Mouse (Mus musculus) CH12.LX (cell line): ENCODE data around the gene Dcst2. TPM values are rescaled to one million over a fixed set of nuclear protein-coding genes. Genes with fewer than 3 reads are reported as not detected.

ENCODE experiments used
- DNase-seq: peaks from one replicate; pipeline ENCODE4 v3.0.0-alpha.2; 2013; ENCODE audit errors: extremely low read depth
- H3K27ac ChIP-seq: 2 replicates; pipeline ENCODE4 v1.5.1; 2012; ENCODE audit warnings: low read depth, mild to moderate bottlenecking, control low read depth, moderate library complexity; ENCODE audit not compliant: insufficient read depth
- H3K27me3 ChIP-seq: replicated peaks from 2 replicates; pipeline ENCODE3; 2012; ENCODE audit warnings: inconsistent platforms
- H3K36me3 ChIP-seq, 2 experiments: replicated peaks in 1 of 2; 2 replicates each; pipeline versions ENCODE3 to v1.6.1; 2012; ENCODE audit warnings: inconsistent platforms in 1 of 2, low read length in 1 of 2, mild to moderate bottlenecking in 1 of 2, mixed read lengths in 1 of 2, moderate library complexity in 1 of 2; ENCODE audit not compliant: control insufficient read depth in 1 of 2, insufficient read depth in 1 of 2
- H3K4me1 ChIP-seq, 2 experiments: 2 replicates each; pipeline ENCODE4 v1.6.1; 2012; ENCODE audit warnings: inconsistent platforms in 1 of 2, moderate library complexity in 1 of 2; ENCODE audit not compliant: insufficient read depth in 2 of 2, control insufficient read depth in 1 of 2
- H3K4me2 ChIP-seq: 2 replicates; pipeline ENCODE4 v1.6.1; 2012; ENCODE audit warnings: low read depth, mild to moderate bottlenecking, control low read depth; ENCODE audit not compliant: poor library complexity, insufficient read depth, severe bottlenecking
- H3K4me3 ChIP-seq, 3 experiments: fragments of 150-350 bp in 1 of 3; sonication (generic) in 1 of 3; replicated peaks in 1 of 3; 2 replicates each; pipeline versions ENCODE3 to v1.5.1; 2011 to 2012; ENCODE audit warnings: low read depth in 2 of 3, low read length in 2 of 3, mild to moderate bottlenecking in 2 of 3, moderate library complexity in 2 of 3, control low read depth in 1 of 3, improper control_type of control experiment in 1 of 3, inconsistent platforms in 1 of 3, mixed read lengths in 1 of 3; ENCODE audit not compliant: poor library complexity in 1 of 3
- H3K79me2 ChIP-seq: replicated peaks from 2 replicates; pipeline ENCODE4 v1.6.1; 2012; ENCODE audit warnings: mild to moderate bottlenecking, moderate library complexity; ENCODE audit not compliant: control insufficient read depth, poor library complexity, insufficient read depth, severe bottlenecking; ENCODE audit errors: extremely low read depth
- H3K9ac ChIP-seq: 2 replicates; pipeline ENCODE4 v1.6.1; 2012; ENCODE audit warnings: low read depth, mild to moderate bottlenecking, control low read depth, moderate library complexity; ENCODE audit not compliant: insufficient read depth
- H3K9me3 ChIP-seq: replicated peaks from 2 replicates; pipeline ENCODE3; 2012; ENCODE audit warnings: low read length, inconsistent platforms, mixed read lengths
- BHLHE40 ChIP-seq: IDR thresholded peaks from 2 replicates; pipeline ENCODE4 v1.6.1; 2011; ENCODE audit warnings: mild to moderate bottlenecking, low read depth, low read length, improper control_type of control experiment
- CHD1 ChIP-seq: IDR thresholded peaks from 2 replicates; pipeline ENCODE4 v1.6.1; 2012; ENCODE audit warnings: low read depth, low read length, improper control_type of control experiment, inconsistent platforms
- CTCF ChIP-seq, 2 experiments: IDR thresholded peaks in 1 of 2; conservative IDR thresholded peaks in 1 of 2; 2 replicates each; pipeline ENCODE4 v1.5.1; 2011 to 2012; ENCODE audit warnings: low read depth in 2 of 2, low read length in 2 of 2, improper control_type of control experiment in 1 of 2, inconsistent platforms in 1 of 2, mild to moderate bottlenecking in 1 of 2, moderate library complexity in 1 of 2
- EP300 ChIP-seq: IDR thresholded peaks from 2 replicates; pipeline ENCODE4 v1.6.1; 2011; ENCODE audit warnings: low read length, improper control_type of control experiment
- ETS1 ChIP-seq: conservative IDR thresholded peaks from 2 replicates; pipeline ENCODE4 v1.6.1; 2012; ENCODE audit warnings: low read depth, mild to moderate bottlenecking, inconsistent platforms, low read length, improper control_type of control experiment, moderate library complexity
- HCFC1 ChIP-seq: IDR thresholded peaks from 2 replicates; pipeline ENCODE4 v1.6.1; 2012; ENCODE audit warnings: low read depth, mild to moderate bottlenecking, inconsistent platforms, low read length, improper control_type of control experiment
- IRF4 ChIP-seq: IDR thresholded peaks from 2 replicates; pipeline ENCODE4 v1.6.1; 2014; ENCODE audit warnings: low read depth, mild to moderate bottlenecking, inconsistent platforms, low read length, improper control_type of control experiment
- JUN ChIP-seq: IDR thresholded peaks from 2 replicates; pipeline ENCODE4 v1.6.1; 2011; ENCODE audit warnings: low read depth, mild to moderate bottlenecking, low read length, improper control_type of control experiment, moderate library complexity; ENCODE audit not compliant: insufficient read depth
- MAFK ChIP-seq: IDR thresholded peaks from 2 replicates; pipeline ENCODE4 v1.6.1; 2011; ENCODE audit warnings: low read length, improper control_type of control experiment; ENCODE audit not compliant: insufficient replicate concordance
- MAX ChIP-seq: IDR thresholded peaks from 2 replicates; pipeline ENCODE4 v1.6.1; 2011; ENCODE audit warnings: low read length, improper control_type of control experiment
- MYC ChIP-seq: IDR thresholded peaks from 2 replicates; pipeline ENCODE4 v1.6.1; 2011; ENCODE audit warnings: low read depth, mild to moderate bottlenecking, improper control_type of control experiment, low read length
- POLR2AphosphoS2 ChIP-seq: IDR thresholded peaks from 2 replicates; pipeline ENCODE4 v1.6.1; 2011; ENCODE audit warnings: low read depth, low read length, improper control_type of control experiment
- RAD21 ChIP-seq: IDR thresholded peaks from 2 replicates; pipeline ENCODE4 v1.6.1; 2011; ENCODE audit warnings: low read depth, mild to moderate bottlenecking, low read length, improper control_type of control experiment, moderate library complexity
- SIN3A ChIP-seq: IDR thresholded peaks from 2 replicates; pipeline ENCODE4 v1.6.1; 2012; ENCODE audit warnings: low read length, improper control_type of control experiment, inconsistent platforms
- TBP ChIP-seq: conservative IDR thresholded peaks from 2 replicates; pipeline ENCODE4 v1.6.1; 2011; ENCODE audit warnings: low read depth, low read length, improper control_type of control experiment
- TCF12 ChIP-seq: IDR thresholded peaks from 2 replicates; pipeline ENCODE4 v1.6.1; 2014; ENCODE audit warnings: low read depth, mild to moderate bottlenecking, inconsistent platforms, low read length, improper control_type of control experiment
- ZC3H11A ChIP-seq: IDR thresholded peaks from 2 replicates; pipeline ENCODE4 v1.6.1; 2012; ENCODE audit warnings: low read depth, mild to moderate bottlenecking, inconsistent platforms, low read length, improper control_type of control experiment
- ZKSCAN1 ChIP-seq: IDR thresholded peaks from 2 replicates; pipeline ENCODE4 v1.6.1; 2012; ENCODE audit warnings: low read depth, inconsistent platforms, low read length, improper control_type of control experiment, borderline replicate concordance
- ZNF384 ChIP-seq: IDR thresholded peaks from 2 replicates; pipeline ENCODE4 v1.6.1; 2012; ENCODE audit warnings: low read depth, low read length, improper control_type of control experiment, inconsistent platforms
- dilution Hi-C: fragments of 300-500 bp; cut with MboI; formaldehyde crosslinking; loops from 2 replicates; pipeline ENCODE4 v1.14.3; 2020; ENCODE audit warnings: low sequenced_read_pairs; ENCODE audit not compliant: extremely low pct_unique_long_range_greater_than_20kb, extremely low pct_ligation_motif_present
- in situ Hi-C: fragments of 300-500 bp; cut with MboI; formaldehyde crosslinking; loops from 3 replicates; pipeline ENCODE4 v1.14.3; 2019; ENCODE audit warnings: low sequenced_read_pairs, low pct_ligation_motif_present, low pct_unique_long_range_greater_than_20kb, mixed read lengths
- polyA plus RNA-seq: library from polyadenylated mRNA; unstranded; fragments of >175 nt; gene quantifications from 2 replicates; pipeline ENCODE4 v1.2.1, GENCODE M21; 2012; ENCODE audit warnings: low read depth; ENCODE audit not compliant: insufficient read length
- total RNA-seq, 2 experiments: library from RNA; depleted of rRNA; stranded (reverse); fragments of 300-350 nt in 1 of 2; fragments of >200 nt in 1 of 2; gene quantifications; 2 replicates each; pipeline ENCODE4 v1.2.3; 2012 to 2014

Dcst2 gene
- total and polyA plus RNA-seq, 3 experiments = 0.10 TPM; not detected in 2

DNA sequence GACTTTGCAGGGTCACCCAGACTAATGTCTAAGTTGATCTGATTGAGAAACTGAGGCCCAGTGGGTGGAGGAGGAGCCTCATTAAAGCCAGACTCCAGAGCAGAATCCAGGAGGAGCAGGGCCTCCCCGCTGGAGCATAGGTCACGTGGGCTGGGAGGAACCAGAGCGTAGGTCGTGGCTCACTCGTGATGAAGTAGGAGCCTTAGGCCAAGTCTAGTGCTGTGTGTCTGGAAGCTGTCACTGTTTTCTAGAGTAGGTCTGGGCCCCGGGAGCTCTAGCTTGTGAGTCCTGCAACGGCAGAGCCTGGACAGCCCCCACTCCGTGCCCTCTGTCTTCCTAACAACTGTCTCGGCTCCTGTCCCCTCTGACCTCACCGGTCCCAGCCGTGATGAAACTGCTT lies 5.6 kb downstream of the Dcst2 start:
- peaks cover 0 to 3% of the 10 kb centered on the region in 2 experiments; a peak in 1 of 4 replicates for H3K4me1 ChIP-seq
- in situ Hi-C loops (no loop called here), dilution Hi-C loops (no loop called here)
- H3K9ac ChIP-seq = no peak overlapping the region
- no peak overlapping the region for H3K4me3 ChIP-seq
- H3K9me3 ChIP-seq = no peaks in the 10 kb centered on the region
- H3K4me2 ChIP-seq = no peak overlapping the region
- H3K36me3 ChIP-seq = no peaks in the 10 kb centered on the region
- no peak overlapping the region for H3K27ac ChIP-seq
- no peaks in the 10 kb centered on the region for H3K79me2 ChIP-seq
- TF ChIP-seq TCF12 = no peak
- TF ChIP-seq JUN = no peak
- TF ChIP-seq MAFK = no peak
- TF ChIP-seq ETS1 = no peak
- no peak for TF ChIP-seq TBP
- no peak for TF ChIP-seq CTCF (conservative IDR thresholded peaks at IDR 0.05 in 1 of 2, IDR thresholded peaks at IDR 0.05 in 1 of 2; ENCODE audit: low read depth in 2 of 2, low read length in 2 of 2)
- no peak for TF ChIP-seq EP300
- no peak for TF ChIP-seq CHD1
- no peak for TF ChIP-seq MAX
- no peak for TF ChIP-seq ZKSCAN1
- no peak for TF ChIP-seq ZC3H11A
- no peak for TF ChIP-seq MYC
- TF ChIP-seq HCFC1 = no peak
- no peak for TF ChIP-seq SIN3A
- TF ChIP-seq RAD21 = no peak
- TF ChIP-seq ZNF384 = no peak
- TF ChIP-seq POLR2AphosphoS2 = no peak
- no peak for TF ChIP-seq IRF4
- TF ChIP-seq BHLHE40 = no peak
- peaks cover 13% of the 10 kb centered on the region for H3K27me3 ChIP-seq
- DNase-seq = no peak

DNA sequence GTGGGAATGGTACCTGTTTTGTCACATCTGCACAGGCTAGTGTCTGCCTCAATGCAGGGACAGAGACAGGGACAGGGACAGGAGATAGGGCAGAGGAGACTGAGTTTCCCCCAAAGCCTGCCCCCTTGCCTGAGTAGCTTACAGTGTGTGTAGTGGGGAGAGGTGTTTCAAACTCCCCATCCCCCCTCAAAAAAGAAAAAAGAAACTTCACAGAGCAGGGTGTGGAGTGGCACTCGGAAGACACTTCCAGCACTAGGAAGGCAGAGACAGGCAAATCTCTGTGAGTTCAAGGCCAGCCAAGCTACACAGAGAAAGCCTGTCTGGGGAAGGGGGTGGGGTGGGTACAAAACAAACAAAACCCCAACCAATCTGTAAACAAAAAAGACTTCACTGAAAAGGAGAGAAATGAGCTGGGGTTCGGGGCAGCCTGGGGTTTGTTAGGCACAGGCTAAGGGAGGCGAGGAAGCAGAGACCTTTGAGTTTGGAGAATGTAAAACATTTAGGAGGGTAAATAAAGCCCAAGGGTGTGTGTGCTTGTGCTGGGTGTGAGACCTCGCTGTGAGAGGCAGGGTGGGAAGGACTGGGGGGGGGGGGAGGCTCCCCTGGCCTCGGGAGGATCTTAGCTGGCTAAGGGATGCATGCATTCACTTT lies 11.9 kb downstream of the Dcst2 start:
- no peak overlapping the region for H3K9ac ChIP-seq
- dilution Hi-C loops (no loop called here), in situ Hi-C loops (no loop called here)
- H3K79me2 ChIP-seq = no peaks in the 10 kb centered on the region
- H3K36me3 ChIP-seq = peaks cover 11 to 26% of the 10 kb centered on the region in 2 experiments
- DNase-seq = no peak
- no peak overlapping the region for H3K27ac ChIP-seq
- no peaks in the 10 kb centered on the region for H3K9me3 ChIP-seq
- H3K4me1 ChIP-seq = peaks cover 15 to 29% of the 10 kb centered on the region in 2 experiments
- H3K27me3 ChIP-seq = no peaks in the 10 kb centered on the region
- H3K4me2 ChIP-seq = no peak overlapping the region
- H3K4me3 ChIP-seq = no peak overlapping the region
- no peak for TF ChIP-seq RAD21
